Mouse (Mus musculus) kidney, adult 18-20 months (tissue): ENCODE data around the gene Gm43517.

Source experiments
- DNase-seq: peaks from one replicate; pipeline ENCODE4 v3.0.0; 2021

Gene Gm43517

GRCm38 (mm10) chr12:49384876-49385630, at the start of gene Gm43517:
Gene Gm43517, plus strand, starts transcription at chr12:49385174.
- no peak for DNase-seq

GRCm38 (mm10) chr12:49349697-49350096, 35.3 kb upstream of the Gm43517 start:
- DNase-seq: no peak

GRCm38 (mm10) chr12:49368931-49369330, 16.0 kb upstream of the Gm43517 start:
- DNase-seq: no peak

- no peak for DNase-seq
Measured at GRCm38 (mm10) chr12:49372170-49372569, 12.8 kb upstream of the Gm43517 start.

GRCm38 (mm10) chr12:49373176-49373575, 11.8 kb upstream of the Gm43517 start:
- DNase-seq: no peak

- DNase-seq: no peak
Measured at GRCm38 (mm10) chr12:49373821-49374605, 11.0 kb upstream of the Gm43517 start.

GRCm38 (mm10) chr12:49374606-49374995, 10.4 kb upstream of the Gm43517 start:
- DNase-seq: no peak

GRCm38 (mm10) chr12:49375427-49376317, 9.3 kb upstream of the Gm43517 start:
- DNase-seq: no peak

GRCm38 (mm10) chr12:49376318-49376992, 8.5 kb upstream of the Gm43517 start:
- no peak for DNase-seq

GRCm38 (mm10) chr12:49377281-49377970, 7.5 kb upstream of the Gm43517 start:
- no peak for DNase-seq

- DNase-seq: no peak
Measured at GRCm38 (mm10) chr12:49378920-49379319, 6.1 kb upstream of the Gm43517 start.

- DNase-seq: no peak
Measured at GRCm38 (mm10) chr12:49379446-49379845, 5.5 kb upstream of the Gm43517 start.

- DNase-seq: no peak
Measured at GRCm38 (mm10) chr12:49380442-49380841, 4.5 kb upstream of the Gm43517 start.

- no peak for DNase-seq
Measured at GRCm38 (mm10) chr12:49381031-49381525, 3.9 kb upstream of the Gm43517 start.

GRCm38 (mm10) chr12:49381721-49382365, 3.1 kb upstream of the Gm43517 start:
- no peak for DNase-seq

- no peak for DNase-seq
Measured at GRCm38 (mm10) chr12:49382565-49383520, 2.1 kb upstream of the Gm43517 start, which contains the start of gene Foxg1. Gene Foxg1, plus strand, starts transcription at chr12:49382660.

- no peak for DNase-seq
Measured at GRCm38 (mm10) chr12:49383521-49384133, 1.3 kb upstream of the Gm43517 start.

GRCm38 (mm10) chr12:49384295-49384875, 589 bp upstream of the Gm43517 start:
- no peak for DNase-seq

GRCm38 (mm10) chr12:49385631-49385990, 637 bp downstream of the Gm43517 start:
- no peak for DNase-seq
